Mouse (Mus musculus): ENCODE measurements around the gene Rtkn2. TPM values are rescaled to one million over a fixed set of nuclear protein-coding genes. Genes with fewer than 3 reads are reported as not detected.

Gene Rtkn2
- polyA plus RNA-seq, 1 experiment = 2.0 TPM

DNA sequence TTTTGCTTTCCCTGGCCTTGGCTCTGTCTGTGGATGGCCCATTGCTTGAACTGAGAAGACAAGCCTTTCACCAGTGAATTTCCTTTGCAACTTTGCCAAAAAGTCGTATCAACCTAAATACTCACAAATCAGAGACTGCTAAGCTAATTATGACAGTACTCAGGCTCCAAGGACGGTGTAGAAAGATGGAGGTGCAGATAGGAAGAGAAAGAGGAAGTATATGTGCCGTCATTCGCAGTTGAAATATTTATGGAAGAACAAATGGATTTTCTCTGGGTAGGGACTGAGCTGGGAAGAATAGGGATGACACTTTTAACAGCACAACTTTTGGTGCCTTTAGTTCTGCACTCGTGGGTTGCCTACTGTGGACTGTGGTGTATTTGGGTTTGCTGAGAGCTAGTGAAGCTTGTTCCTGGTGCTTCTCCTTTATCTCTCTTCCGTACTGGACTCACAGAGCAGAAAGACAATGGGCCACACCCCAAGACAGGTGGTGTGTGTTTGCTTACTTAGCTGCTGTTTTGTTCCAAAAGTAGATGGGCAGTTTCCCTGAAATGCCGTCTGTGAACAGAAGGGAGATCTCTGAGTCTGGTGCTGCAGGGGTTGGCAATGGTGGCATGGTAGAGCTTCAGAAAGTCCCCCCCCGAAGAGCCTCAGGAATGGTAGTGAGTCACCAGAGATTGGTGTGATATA, 29.2 kb upstream of the Rtkn2 start:
- TF ChIP-seq POLR2A (IDR thresholded peaks at IDR 0.05; ENCODE audit: borderline replicate concordance, insufficient read depth, low read length) = no peak
- no peak for TF ChIP-seq CTCF (IDR thresholded peaks at IDR 0.05; ENCODE audit: borderline replicate concordance, insufficient read depth, low read depth, low read length)
- WGBS = 72% methylated on average over 8 of the region's 8 CpGs
- no peak overlapping the region for H3K27ac ChIP-seq (ENCODE audit: insufficient read depth, low read length)
- no peaks in the 10 kb centered on the region for H3K4me1 ChIP-seq (ENCODE audit: control insufficient read depth, insufficient read depth, low read length)
- no peak for DNase-seq
- H3K4me3 ChIP-seq (replicated peaks; ENCODE audit: insufficient read depth, low read depth, low read length) = no peak overlapping the region
- H3K27me3 ChIP-seq (ENCODE audit: control insufficient read depth, insufficient read depth, low read length) = no peaks in the 10 kb centered on the region

DNA sequence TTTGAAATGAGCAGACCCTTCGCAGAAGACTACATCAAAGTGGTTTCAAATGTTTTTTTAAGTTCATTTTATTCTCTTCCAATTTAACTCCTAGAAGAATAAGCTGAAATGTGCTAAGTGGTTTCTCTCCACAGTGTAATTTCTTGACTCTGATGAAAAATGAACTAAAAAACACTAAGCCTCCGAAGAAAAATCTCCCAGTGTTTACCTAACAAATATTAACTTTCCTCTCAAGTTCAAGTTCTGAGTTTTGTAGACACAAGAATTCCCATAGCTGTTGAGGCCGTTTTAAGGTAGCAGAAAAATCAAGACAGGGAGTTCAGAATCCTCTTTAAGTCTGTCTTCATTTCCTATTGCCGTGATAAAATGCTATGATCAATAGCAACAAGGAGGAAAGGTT, 27.7 kb upstream of the Rtkn2 start:
- H3K4me1 ChIP-seq (ENCODE audit: control insufficient read depth, insufficient read depth, low read length) = no peaks in the 10 kb centered on the region
- H3K4me3 ChIP-seq (replicated peaks; ENCODE audit: insufficient read depth, low read depth, low read length) = no peak overlapping the region
- WGBS = 93% methylated on average over 4 of the region's 4 CpGs
- no peak for DNase-seq
- no peaks in the 10 kb centered on the region for H3K27me3 ChIP-seq (ENCODE audit: control insufficient read depth, insufficient read depth, low read length)
- no peak overlapping the region for H3K27ac ChIP-seq (ENCODE audit: insufficient read depth, low read length)
- TF ChIP-seq POLR2A (IDR thresholded peaks at IDR 0.05; ENCODE audit: borderline replicate concordance, insufficient read depth, low read length) (no peak), CTCF (IDR thresholded peaks at IDR 0.05; ENCODE audit: borderline replicate concordance, insufficient read depth, low read depth, low read length) (no peak)

DNA sequence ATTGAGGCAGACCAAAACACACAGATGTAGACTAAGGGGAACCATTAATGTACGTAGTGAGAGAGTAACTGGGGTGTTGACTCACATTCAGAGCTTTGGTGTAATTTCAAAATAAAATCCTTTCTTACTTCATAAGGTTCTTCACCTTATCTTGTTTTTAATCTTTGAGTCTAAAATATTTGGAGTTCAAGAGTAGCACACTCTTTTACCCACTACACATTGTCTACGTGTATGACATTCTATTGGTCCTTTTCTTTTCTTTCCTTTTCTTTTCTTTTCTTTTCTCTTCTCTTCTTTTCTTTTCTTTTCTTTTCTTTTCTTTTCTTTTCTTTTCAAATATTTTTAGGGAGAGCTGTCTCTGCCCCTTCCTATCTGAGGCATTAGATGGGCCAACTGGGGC, 23.4 kb upstream of the Rtkn2 start:
- WGBS = 96% methylated on average over 2 of the region's 2 CpGs
- TF ChIP-seq CTCF (IDR thresholded peaks at IDR 0.05; ENCODE audit: borderline replicate concordance, insufficient read depth, low read depth, low read length) (no peak), POLR2A (IDR thresholded peaks at IDR 0.05; ENCODE audit: borderline replicate concordance, insufficient read depth, low read length) (no peak)
- no peak overlapping the region for H3K27ac ChIP-seq (ENCODE audit: insufficient read depth, low read length)
- H3K27me3 ChIP-seq (ENCODE audit: control insufficient read depth, insufficient read depth, low read length) = no peaks in the 10 kb centered on the region; the same call in 1 of the 2 replicates
- H3K4me1 ChIP-seq (ENCODE audit: control insufficient read depth, insufficient read depth, low read length) = no peaks in the 10 kb centered on the region
- no peak overlapping the region for H3K4me3 ChIP-seq (replicated peaks; ENCODE audit: insufficient read depth, low read depth, low read length)
- DNase-seq = no peak

DNA sequence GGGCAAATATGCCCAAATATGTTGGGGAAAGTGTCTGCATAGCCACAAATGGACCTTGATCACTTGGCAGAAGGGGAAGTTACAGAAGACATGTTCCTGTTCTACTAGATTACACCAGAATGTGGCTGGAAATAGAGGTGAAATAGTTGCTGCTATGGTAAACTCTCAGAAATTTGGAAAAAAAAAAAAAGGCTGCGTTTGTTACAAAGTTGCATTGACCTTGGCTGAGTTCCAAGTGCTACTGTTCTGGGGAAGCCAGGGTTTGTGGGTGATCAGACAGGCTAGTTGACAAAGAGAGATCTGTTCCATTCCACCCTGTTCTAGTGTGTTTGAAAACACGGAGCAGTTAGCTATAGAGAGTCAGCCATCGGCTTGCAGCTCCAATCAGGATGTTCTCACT, 19.4 kb upstream of the Rtkn2 start:
- DNase-seq = no peak
- no peak overlapping the region for H3K4me3 ChIP-seq (replicated peaks; ENCODE audit: insufficient read depth, low read depth, low read length)
- no peaks in the 10 kb centered on the region; the same call in 1 of the 2 replicates for H3K27me3 ChIP-seq (ENCODE audit: control insufficient read depth, insufficient read depth, low read length)
- WGBS = 41% methylated on average over 3 of the region's 3 CpGs
- H3K27ac ChIP-seq (ENCODE audit: insufficient read depth, low read length) = no peak overlapping the region
- H3K4me1 ChIP-seq (ENCODE audit: control insufficient read depth, insufficient read depth, low read length) = no peaks in the 10 kb centered on the region
- TF ChIP-seq POLR2A (IDR thresholded peaks at IDR 0.05; ENCODE audit: borderline replicate concordance, insufficient read depth, low read length) = no peak
- TF ChIP-seq CTCF (IDR thresholded peaks at IDR 0.05; ENCODE audit: borderline replicate concordance, insufficient read depth, low read depth, low read length) = no peak

DNA sequence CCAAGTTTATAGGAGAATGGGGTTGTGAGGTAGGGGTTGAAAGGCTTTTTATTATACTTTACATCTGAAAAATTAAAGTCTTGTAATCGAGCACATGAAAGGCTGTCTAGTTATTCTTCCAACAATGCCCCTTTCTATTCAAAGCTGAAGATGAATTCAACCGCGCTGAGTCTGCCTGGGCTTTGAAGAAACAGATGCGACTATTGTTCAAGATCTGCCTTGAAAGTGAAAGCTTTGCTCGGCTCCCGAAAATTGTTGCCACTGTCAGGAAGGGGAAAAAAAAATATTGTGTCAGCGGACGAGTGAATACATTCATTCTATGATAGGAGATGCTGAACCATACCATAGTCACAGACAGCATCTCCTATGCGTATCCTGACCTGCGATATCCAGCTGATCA, 16.9 kb upstream of the Rtkn2 start:
- DNase-seq = no peak
- WGBS = 30% methylated on average over 10 of the region's 10 CpGs
- Histone ChIP-seq H3K27ac (ENCODE audit: insufficient read depth, low read length) (no peak overlapping the region), H3K4me1 (ENCODE audit: control insufficient read depth, insufficient read depth, low read length) (no peaks in the 10 kb centered on the region), H3K4me3 (replicated peaks; ENCODE audit: insufficient read depth, low read depth, low read length) (no peak overlapping the region), H3K27me3 (ENCODE audit: control insufficient read depth, insufficient read depth, low read length) (no peaks in the 10 kb centered on the region; the same call in 1 of the 2 replicates)
- TF ChIP-seq POLR2A (IDR thresholded peaks at IDR 0.05; ENCODE audit: borderline replicate concordance, insufficient read depth, low read length) (no peak), CTCF (IDR thresholded peaks at IDR 0.05; ENCODE audit: borderline replicate concordance, insufficient read depth, low read depth, low read length) (no peak)

DNA sequence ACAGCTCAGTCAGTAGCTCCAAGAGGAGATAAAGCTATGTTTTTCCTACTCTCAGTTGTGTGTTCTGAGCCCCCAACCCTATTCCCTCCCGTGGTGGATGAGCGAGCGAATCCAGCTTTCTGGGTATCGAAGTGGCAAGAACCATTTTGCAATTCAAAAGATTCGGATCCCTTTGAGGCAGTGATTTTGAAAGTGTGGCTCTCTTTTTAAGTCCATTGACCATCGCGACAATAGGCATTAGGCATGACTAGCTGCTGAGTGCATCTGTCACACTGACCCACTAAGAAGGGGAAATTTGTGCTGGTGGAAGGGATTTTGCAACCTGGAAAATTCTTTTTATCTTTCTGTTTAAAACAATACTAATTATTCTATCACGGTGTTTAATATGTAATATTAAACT, 15.3 kb upstream of the Rtkn2 start:
- Histone ChIP-seq H3K4me3 (replicated peaks; ENCODE audit: insufficient read depth, low read depth, low read length) (no peak overlapping the region), H3K27me3 (ENCODE audit: control insufficient read depth, insufficient read depth, low read length) (no peaks in the 10 kb centered on the region; the same call in 1 of the 2 replicates), H3K4me1 (ENCODE audit: control insufficient read depth, insufficient read depth, low read length) (no peaks in the 10 kb centered on the region), H3K27ac (ENCODE audit: insufficient read depth, low read length) (no peak overlapping the region)
- 45% methylated on average over 8 of the region's 8 CpGs for WGBS
- DNase-seq = no peak
- TF ChIP-seq POLR2A (IDR thresholded peaks at IDR 0.05; ENCODE audit: borderline replicate concordance, insufficient read depth, low read length) (no peak), CTCF (IDR thresholded peaks at IDR 0.05; ENCODE audit: borderline replicate concordance, insufficient read depth, low read depth, low read length) (no peak)

DNA sequence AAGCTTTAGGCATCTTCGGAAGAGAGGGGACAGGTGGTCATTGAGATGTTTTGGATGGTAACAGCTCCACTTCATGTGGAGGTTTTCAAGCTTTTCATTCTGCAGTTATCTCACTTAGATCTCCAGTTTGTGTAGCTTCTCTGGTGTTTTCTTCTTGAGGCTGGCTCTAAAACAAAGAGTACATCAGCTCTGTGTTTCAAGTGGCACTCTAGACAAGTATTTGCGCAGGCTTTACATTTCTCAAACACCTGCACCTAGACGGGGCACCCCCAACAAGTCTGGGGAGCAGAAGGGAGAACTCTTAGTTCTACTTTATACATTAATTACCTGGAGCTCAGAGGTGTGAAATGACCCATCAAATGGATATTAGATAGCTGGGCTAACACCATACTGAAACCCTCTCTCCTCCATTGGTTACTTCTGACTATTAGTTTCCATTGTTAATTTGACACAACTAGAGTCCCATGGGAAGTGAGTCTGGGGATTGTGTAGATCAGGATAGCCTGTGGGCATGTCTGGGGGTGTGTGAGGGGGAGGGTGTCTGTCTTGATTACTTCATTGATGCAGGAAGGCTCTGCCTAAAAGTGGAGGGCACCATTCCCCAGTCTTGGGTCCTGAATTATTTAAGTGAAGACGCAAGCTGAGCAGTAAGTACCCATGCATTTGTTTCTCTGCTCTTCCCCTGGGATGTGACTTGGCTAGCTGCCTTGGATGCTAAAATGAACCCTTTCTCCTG, 14.0 kb upstream of the Rtkn2 start:
- 85% methylated on average over 4 of the region's 4 CpGs for WGBS
- H3K27ac ChIP-seq (ENCODE audit: insufficient read depth, low read length) = no peak overlapping the region

DNA sequence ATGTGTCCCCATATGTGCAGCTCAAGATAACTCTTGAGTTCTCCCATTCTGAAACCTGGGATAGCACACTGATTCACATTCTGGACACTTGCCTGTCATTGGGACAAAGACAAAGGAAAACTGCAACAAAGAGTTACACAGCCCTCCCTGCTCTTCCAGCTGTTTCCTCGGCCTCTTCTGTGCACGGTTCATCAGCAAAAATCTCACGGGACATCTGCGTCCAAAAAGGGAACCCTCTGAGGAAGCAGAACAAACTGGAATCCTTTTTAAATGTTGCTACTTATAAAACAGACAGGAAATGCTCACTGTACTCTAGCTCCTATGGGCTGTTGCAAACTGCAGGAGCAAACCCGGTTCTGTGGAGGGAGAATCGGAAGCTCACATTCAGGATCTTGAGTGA, 13.3 kb upstream of the Rtkn2 start:
- TF ChIP-seq POLR2A (IDR thresholded peaks at IDR 0.05; ENCODE audit: borderline replicate concordance, insufficient read depth, low read length) = no peak
- TF ChIP-seq CTCF (IDR thresholded peaks at IDR 0.05; ENCODE audit: borderline replicate concordance, insufficient read depth, low read depth, low read length) = no peak
- no peak overlapping the region for H3K27ac ChIP-seq (ENCODE audit: insufficient read depth, low read length)
- H3K4me1 ChIP-seq (ENCODE audit: control insufficient read depth, insufficient read depth, low read length) = no peaks in the 10 kb centered on the region
- no peak for DNase-seq
- H3K4me3 ChIP-seq (replicated peaks; ENCODE audit: insufficient read depth, low read depth, low read length) = no peak overlapping the region
- no peaks in the 10 kb centered on the region for H3K27me3 ChIP-seq (ENCODE audit: control insufficient read depth, insufficient read depth, low read length)
- WGBS = 24% methylated on average over 6 of the region's 6 CpGs

More for the DNA sequence above, 14.0 kb upstream of the Rtkn2 start:
- no peaks in the 10 kb centered on the region for H3K4me1 ChIP-seq (ENCODE audit: control insufficient read depth, insufficient read depth, low read length)
- H3K27me3 ChIP-seq (ENCODE audit: control insufficient read depth, insufficient read depth, low read length) = no peaks in the 10 kb centered on the region; the same call in 1 of the 2 replicates
- TF ChIP-seq CTCF (IDR thresholded peaks at IDR 0.05; ENCODE audit: borderline replicate concordance, insufficient read depth, low read depth, low read length) (no peak), POLR2A (IDR thresholded peaks at IDR 0.05; ENCODE audit: borderline replicate concordance, insufficient read depth, low read length) (no peak)
- DNase-seq = no peak
- no peak overlapping the region for H3K4me3 ChIP-seq (replicated peaks; ENCODE audit: insufficient read depth, low read depth, low read length)

Measured in cerebellum, adult 2 months (tissue).